Mouse (Mus musculus) E14TG2a.4 (cell line): ENCODE measurements around the gene Galnt11.

Experiments used
- CTCF ChIP-seq: conservative IDR thresholded peaks from 2 replicates; pipeline ENCODE4 v1.5.1; 2014; ENCODE audit warnings: low read length
- NANOG ChIP-seq: IDR thresholded peaks from 2 replicates; pipeline ENCODE4 v1.6.1; 2014; ENCODE audit warnings: borderline replicate concordance, low read length, mixed read lengths
- POU5F1 ChIP-seq: IDR thresholded peaks from 2 replicates; pipeline ENCODE4 v1.6.1; 2014; ENCODE audit warnings: low read length, borderline replicate concordance

DNA sequence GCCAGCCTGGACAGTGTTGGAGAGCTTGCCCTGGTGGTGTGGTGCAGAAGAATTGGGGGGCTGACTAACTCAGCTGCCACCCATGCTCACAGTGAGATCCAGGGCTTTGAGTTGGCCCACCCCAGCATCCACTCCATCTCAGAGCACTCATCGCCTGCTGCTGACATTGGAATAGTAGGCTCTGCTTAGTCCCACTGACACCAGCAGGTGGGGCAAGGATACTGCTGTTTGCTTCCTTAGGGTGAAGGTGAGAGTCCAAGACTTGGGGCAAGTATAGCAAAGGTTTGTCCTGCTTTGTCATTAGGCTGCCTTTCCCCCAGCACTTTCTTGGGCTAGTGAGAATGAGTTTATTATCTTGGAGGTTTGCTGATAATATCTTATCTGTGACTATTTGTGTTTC is 32.9 kb upstream of the Galnt11 start:
- TF ChIP-seq CTCF (peak; percentile 31), POU5F1 (no peak), NANOG (no peak)
